Mouse (Mus musculus) left cerebral cortex, postnatal 4 days (tissue): ENCODE data around the gene Gm11492. TPM values are rescaled to one million over a fixed set of nuclear protein-coding genes. Genes with fewer than 3 reads are reported as not detected.

Experiments used
- DNase-seq: peaks from one replicate; pipeline ENCODE4 v3.0.0-alpha.2; 2022
- intact Hi-C: fragments of 180-260 bp; cut with DNase I; formaldehyde crosslinking; loops from one replicate; pipeline ENCODE4 v1.15.1; 2025
- total RNA-seq, 2 experiments: library from RNA; stranded (reverse); gene quantifications; 2 replicates each; pipeline ENCODE4 v1.2.3; 2021

The Gm11492 gene
- total RNA-seq, 2 experiments from 2014 or later = not detected

DNA sequence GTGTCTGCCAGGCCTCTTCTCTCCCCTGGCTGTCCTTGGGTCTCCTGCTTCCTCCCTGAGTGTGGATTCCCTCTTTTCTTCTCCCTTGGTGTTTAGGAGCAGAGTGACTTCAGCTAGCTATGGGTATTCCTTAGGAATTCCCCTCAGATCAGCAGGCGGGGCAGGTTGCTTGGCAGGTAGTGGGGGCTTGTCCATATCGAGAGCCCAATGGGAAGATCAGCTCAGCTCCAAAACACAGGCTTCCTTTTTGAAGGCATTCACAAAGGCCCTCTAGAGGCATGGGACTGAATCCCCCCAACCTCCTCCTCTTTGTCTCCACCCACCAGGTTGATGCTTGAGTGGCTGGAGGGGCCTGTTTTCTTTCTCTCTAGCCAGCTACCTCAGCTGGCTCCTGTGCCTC lies 30.0 kb downstream of the Gm11492 start:
- no peak for DNase-seq
- intact Hi-C loops = no loop called here

DNA sequence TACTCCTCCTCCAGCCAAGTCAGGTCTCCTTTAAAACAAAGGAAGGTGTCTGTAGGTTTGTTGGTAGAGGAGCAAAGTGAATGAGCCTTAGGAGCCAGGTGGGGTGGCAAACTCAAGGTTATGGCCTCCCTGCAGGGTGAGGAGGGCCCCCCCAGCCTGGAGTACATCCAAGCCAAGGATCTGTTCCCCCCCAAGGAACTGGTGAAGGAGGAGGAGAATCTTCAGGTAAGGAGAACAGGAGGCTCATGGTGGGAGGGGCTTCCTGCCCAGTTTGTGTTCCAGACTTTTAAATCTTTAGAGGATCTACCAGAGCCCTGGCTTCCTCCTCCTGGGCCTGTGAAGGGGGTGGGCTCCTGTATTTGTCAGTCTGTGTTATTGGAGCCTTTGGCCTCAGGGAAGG lies 30.6 kb downstream of the Gm11492 start:
- no peak for DNase-seq
- intact Hi-C loops = no loop called here

DNA sequence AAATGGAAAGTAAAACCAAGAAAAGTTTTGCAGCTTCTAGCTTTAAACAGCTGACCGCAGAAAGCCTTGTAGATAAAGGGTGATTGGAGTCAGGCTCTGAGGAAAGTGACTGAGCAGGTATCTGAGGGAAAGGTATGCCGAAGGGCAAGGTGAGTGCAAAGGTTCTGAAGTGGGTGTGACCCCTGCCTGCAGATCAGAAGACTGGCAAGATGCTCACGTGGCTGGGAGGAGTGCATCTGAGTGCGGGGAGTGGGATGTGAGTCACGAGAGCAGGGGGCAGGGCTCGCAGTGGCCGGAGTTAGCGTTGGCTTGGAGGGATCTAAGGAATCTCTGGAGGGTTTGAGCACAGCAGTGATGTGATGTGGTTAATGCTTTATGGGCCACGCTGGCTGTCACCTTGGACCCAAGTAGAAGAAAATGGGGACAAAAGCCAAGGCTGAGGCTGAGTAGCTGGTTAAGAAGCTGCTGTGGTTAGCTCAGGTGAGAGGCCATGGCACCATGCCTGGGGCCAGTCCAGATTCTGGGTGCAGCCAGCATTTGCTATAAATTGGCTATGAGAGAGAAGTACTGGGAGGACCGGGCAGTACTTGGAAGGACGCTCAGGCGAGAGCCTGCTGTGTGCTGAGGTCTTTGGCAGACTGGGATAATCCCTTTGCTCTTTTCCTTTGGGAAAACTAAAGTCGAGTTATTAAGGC lies 33.1 kb downstream of the Gm11492 start:
- intact Hi-C loops = no loop called here

DNA sequence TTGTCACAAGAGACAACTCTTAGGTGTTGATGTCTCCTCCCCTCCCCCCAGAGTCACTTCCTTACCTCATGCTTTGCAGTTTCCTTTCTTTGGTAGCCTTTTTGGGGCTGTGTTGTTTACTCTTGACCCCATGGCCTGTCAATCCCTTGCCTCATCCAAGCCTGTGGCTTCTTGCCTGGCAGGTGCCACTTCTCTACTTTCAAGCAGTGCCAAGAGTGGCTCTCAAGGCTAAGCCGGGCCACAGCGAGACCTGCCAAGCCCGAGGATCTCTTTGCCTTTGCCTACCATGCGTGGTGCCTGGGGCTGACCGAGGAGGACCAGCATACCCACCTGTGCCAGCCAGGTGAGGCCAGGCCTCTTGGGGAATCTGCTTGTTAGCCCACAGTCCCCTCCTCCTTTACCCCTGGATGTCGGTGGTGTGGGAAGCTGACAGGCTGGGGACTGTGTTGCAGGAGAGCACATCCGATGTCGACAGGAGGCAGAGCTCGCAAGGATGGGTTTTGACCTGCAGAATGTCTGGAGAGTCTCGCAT lies 33.9 kb downstream of the Gm11492 start:
- DNase-seq = no peak
- intact Hi-C loops = no loop called here

More for the DNA sequence above, 33.1 kb downstream of the Gm11492 start:
- no peak for DNase-seq

DNA sequence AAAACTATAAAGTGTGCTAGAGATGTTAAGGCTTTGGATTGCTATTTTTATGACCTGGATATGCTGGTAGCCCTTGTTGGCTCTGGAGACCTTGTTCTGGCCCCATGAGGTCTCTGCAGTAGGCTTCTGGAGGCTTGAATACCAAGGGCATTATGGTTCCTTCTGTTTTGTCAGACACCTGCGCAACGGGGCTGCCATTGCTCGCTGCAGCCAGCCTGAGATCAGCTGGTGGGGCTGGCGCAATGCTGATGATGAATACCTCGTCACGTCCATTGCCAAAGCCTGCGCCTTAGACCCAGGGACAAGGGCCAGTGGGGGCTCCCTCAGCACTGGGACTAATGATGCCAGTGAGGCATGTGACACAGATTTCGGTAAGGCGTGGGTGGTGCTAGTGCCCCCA lies 35.8 kb downstream of the Gm11492 start:
- intact Hi-C loops = no loop called here
- no peak for DNase-seq

GRCm38 (mm10) chr11:87603571-87603970 lies 37.1 kb downstream of the Gm11492 start:
- intact Hi-C loops = no loop called here
- DNase-seq = no peak

DNA sequence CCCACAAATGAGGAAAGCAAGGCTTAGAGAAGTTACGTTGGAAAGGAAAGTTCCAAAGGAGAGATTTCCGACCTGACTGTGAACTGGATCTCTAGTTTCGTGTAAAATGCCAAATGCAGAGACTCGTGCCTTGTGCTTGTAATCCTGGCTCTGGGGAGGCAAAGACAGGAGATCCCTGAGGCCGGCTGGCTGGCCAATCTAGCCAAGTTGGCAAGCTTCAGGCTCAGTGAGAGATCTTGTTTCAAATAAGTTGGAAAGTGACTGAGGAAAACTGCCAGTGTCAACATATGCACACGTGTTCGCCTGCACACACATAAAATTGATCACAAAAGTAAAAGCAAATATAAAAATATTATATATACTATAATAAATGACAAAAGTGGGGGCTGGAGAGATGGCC lies 42.8 kb downstream of the Gm11492 start:
- intact Hi-C loops = no loop called here
- DNase-seq = no peak

- peak; percentile 57 for DNase-seq
- intact Hi-C loops = no loop called here
Measured at GRCm38 (mm10) chr11:87611547-87611946, 45.1 kb downstream of the Gm11492 start.

DNA sequence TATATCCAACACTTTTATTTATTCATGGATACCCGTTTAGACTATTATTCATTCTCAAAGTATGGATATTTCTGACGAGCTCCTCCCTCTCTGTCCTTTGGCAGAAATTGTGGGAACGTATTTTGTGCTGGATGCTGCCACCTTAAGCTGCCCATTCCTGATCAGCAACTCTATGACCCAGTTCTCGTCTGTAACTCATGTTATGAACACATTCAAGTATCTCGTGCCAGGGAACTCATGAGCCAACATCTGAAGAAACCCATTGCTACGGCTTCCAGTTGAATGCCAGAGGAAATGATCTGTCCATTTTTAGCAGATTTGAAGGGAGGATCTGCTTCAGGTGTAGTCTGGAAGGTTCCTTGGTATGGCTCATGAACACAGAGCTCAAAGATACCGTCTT lies 47.5 kb downstream of the Gm11492 start:
- intact Hi-C loops = no loop called here
- DNase-seq = no peak

DNA sequence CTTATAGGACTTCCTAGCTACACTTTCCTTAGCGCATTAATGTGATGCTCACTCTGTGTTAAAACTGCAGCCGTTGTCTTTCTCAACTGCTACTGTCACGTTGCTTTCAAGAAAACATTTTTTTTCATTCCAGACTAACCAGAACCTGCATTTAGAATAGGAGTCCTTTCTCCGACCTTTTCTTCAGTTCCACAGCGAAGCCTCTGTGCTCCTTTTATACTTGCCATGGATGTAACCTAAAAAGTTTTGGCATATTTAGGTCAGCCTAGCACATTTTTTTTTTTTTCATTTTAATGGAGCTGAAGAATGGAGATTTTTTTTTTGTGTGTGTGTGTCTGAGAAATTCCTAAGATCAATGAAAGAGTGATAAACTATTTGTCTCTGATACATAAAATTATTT lies 49.1 kb downstream of the Gm11492 start:
- no peak for DNase-seq
- intact Hi-C loops = no loop called here

GRCm38 (mm10) chr11:87615952-87616351 lies 49.5 kb downstream of the Gm11492 start:
- no peak for DNase-seq
- intact Hi-C loops = no loop called here

GRCm38 (mm10) chr11:87616790-87617474 lies 50.5 kb downstream of the Gm11492 start, which contains the start of gene Hsf5:
Hsf5 (plus strand) TSS chr11:87617164.
- no peak for DNase-seq
- intact Hi-C loops = no loop called here

GRCm38 (mm10) chr11:87617606-87618005 lies 51.2 kb downstream of the Gm11492 start:
- intact Hi-C loops = no loop called here
- DNase-seq = no peak

Other genes starting within 250 kb of the Gm11492 start
- gene Ppm1e, start 207.6 kb upstream of the Gm11492 start, total RNA-seq = 100 to 1,000 TPM; 106 to 111 TPM
- gene Rad51c, start 161.7 kb upstream of the Gm11492 start, total RNA-seq = 1 to 10 TPM; 4.0 to 4.8 TPM
- gene Tex14, start 161.6 kb upstream of the Gm11492 start, total RNA-seq = under 1 TPM; 0.34 to 0.44 TPM
- gene Sept4, start 2.2 kb downstream of the Gm11492 start, total RNA-seq = 10 to 100 TPM; 26.2 to 32.6 TPM
- gene Mtmr4, start 25.5 kb downstream of the Gm11492 start, total RNA-seq = 100 to 1,000 TPM in 1 of 2 experiments, 10 to 100 TPM in 1; 95.6 to 101 TPM
- under 1 TPM; 0.54 to 0.82 TPM for gene Hsf5, start 50.5 kb downstream of the Gm11492 start, total RNA-seq
- 1 to 10 TPM; 2.4 to 2.5 TPM for gene Rnf43, start 96.1 kb downstream of the Gm11492 start, total RNA-seq
- gene Supt4a, start 170.9 kb downstream of the Gm11492 start, total RNA-seq = 10 to 100 TPM; 53.8 to 54.4 TPM
- 100 to 1,000 TPM; 180 to 186 TPM for gene Tspoap1, start 193.9 kb downstream of the Gm11492 start, total RNA-seq
- under 1 TPM in 1 of 2 experiments, not detected in 1; 0.32 TPM for gene Mpo, start 226.9 kb downstream of the Gm11492 start, total RNA-seq